Mouse (Mus musculus): ENCODE data around the gene Cdh11. TPM values are rescaled to one million over a fixed set of nuclear protein-coding genes. Genes with fewer than 3 reads are reported as not detected.
"Not testable (repeated sequence)": the region's sequence is repeated elsewhere in the genome, so short reads cannot be mapped to it uniquely, and the experiment has no call there.

Cdh11 gene
- polyA plus RNA-seq, 1 experiment from 2014 or later: 200 TPM

GRCm38 (mm10) chr8:102705376-102705905 lies 80.0 kb downstream of the Cdh11 start:
- Histone ChIP-seq H3K4me2 (no peak overlapping the region), H3K4me3 (replicated peaks) (no peak overlapping the region), H3K27me3 (no peaks in the 10 kb centered on the region), H3K9me3 (no peaks in the 10 kb centered on the region), H3K36me3 (peaks cover 54% of the 10 kb centered on the region), H3K9ac (replicated peaks) (no peak overlapping the region), H3K4me1 (replicated peaks) (peaks cover 4% of the 10 kb centered on the region), H3K27ac (no peak overlapping the region)
- ATAC-seq (ENCODE audit: insufficient number of reproducible peaks, insufficient read depth, low FRiP score, low TSS enrichment, low read depth): no peak
- WGBS: 65% methylated on average over 7 of the region's 7 CpGs

GRCm38 (mm10) chr8:102700245-102700644 lies 85.2 kb downstream of the Cdh11 start:
- H3K27me3 ChIP-seq: no peaks in the 10 kb centered on the region
- WGBS: 46% methylated on average over 1 of the region's 1 CpGs
- no peak for ATAC-seq (ENCODE audit: insufficient number of reproducible peaks, insufficient read depth, low FRiP score, low TSS enrichment, low read depth)

GRCm38 (mm10) chr8:102698232-102698837 lies 87.1 kb downstream of the Cdh11 start:
- no peaks in the 10 kb centered on the region for H3K27me3 ChIP-seq
- WGBS: 26% methylated on average over 11 of the region's 11 CpGs
- ATAC-seq (ENCODE audit: insufficient number of reproducible peaks, insufficient read depth, low FRiP score, low TSS enrichment, low read depth): no peak

More at GRCm38 (mm10) chr8:102700245-102700644, 85.2 kb downstream of the Cdh11 start:
- Histone ChIP-seq H3K4me3 (replicated peaks) (no peak overlapping the region), H3K36me3 (peaks cover 30% of the 10 kb centered on the region; the same call in 1 of the 2 replicates), H3K4me2 (no peak overlapping the region), H3K9ac (replicated peaks) (no peak overlapping the region), H3K4me1 (replicated peaks) (0 out of 2 replicates have a peak, but pooled peaks cover 7% of the 10 kb centered on the region), H3K9me3 (no peaks in the 10 kb centered on the region), H3K27ac (no peak overlapping the region)

GRCm38 (mm10) chr8:102693465-102693864 lies 92.0 kb downstream of the Cdh11 start:
- no peaks in the 10 kb centered on the region for H3K9me3 ChIP-seq
- no peak for ATAC-seq (ENCODE audit: insufficient number of reproducible peaks, insufficient read depth, low FRiP score, low TSS enrichment, low read depth)
- WGBS: 45% methylated on average over 1 of the region's 1 CpGs
- H3K36me3 ChIP-seq: peaks cover 19% of the 10 kb centered on the region
- no peaks in the 10 kb centered on the region for H3K27me3 ChIP-seq
- no peak overlapping the region for H3K4me3 ChIP-seq (replicated peaks)
- H3K4me2 ChIP-seq: no peak overlapping the region
- no peak overlapping the region for H3K9ac ChIP-seq (replicated peaks)
- no peak overlapping the region for H3K27ac ChIP-seq
- 0 out of 2 replicates have a peak, but pooled peaks cover 2% of the 10 kb centered on the region for H3K4me1 ChIP-seq (replicated peaks)

More at GRCm38 (mm10) chr8:102698232-102698837, 87.1 kb downstream of the Cdh11 start:
- Histone ChIP-seq H3K9me3 (no peaks in the 10 kb centered on the region), H3K4me2 (no peak overlapping the region), H3K9ac (replicated peaks) (no peak overlapping the region), H3K27ac (no peak overlapping the region), H3K4me1 (replicated peaks) (0 out of 2 replicates have a peak, but pooled peaks cover 7% of the 10 kb centered on the region), H3K36me3 (peaks cover 27% of the 10 kb centered on the region), H3K4me3 (replicated peaks) (no peak overlapping the region)

GRCm38 (mm10) chr8:102685491-102685890 lies 100.0 kb downstream of the Cdh11 start:
- not testable (repeated sequence) for ATAC-seq (ENCODE audit: insufficient number of reproducible peaks, insufficient read depth, low FRiP score, low TSS enrichment, low read depth)
- 88% methylated on average over 7 of the region's 7 CpGs for WGBS

GRCm38 (mm10) chr8:102685023-102685422 lies 100.4 kb downstream of the Cdh11 start:
- Histone ChIP-seq H3K4me3 (replicated peaks) (no peak overlapping the region), H3K9ac (replicated peaks) (no peak overlapping the region), H3K9me3 (no peaks in the 10 kb centered on the region), H3K4me1 (replicated peaks) (no peaks in the 10 kb centered on the region), H3K27ac (no peak overlapping the region), H3K4me2 (no peak overlapping the region), H3K36me3 (peaks cover 10% of the 10 kb centered on the region), H3K27me3 (no peaks in the 10 kb centered on the region)
- ATAC-seq (ENCODE audit: insufficient number of reproducible peaks, insufficient read depth, low FRiP score, low TSS enrichment, low read depth): no peak
- 70% methylated on average over 11 of the region's 11 CpGs for WGBS

More at GRCm38 (mm10) chr8:102685491-102685890, 100.0 kb downstream of the Cdh11 start:
- not testable (repeated sequence) for H3K4me1 ChIP-seq (replicated peaks); H3K9ac ChIP-seq (replicated peaks); H3K4me3 ChIP-seq (replicated peaks); H3K27ac ChIP-seq; H3K4me2 ChIP-seq; H3K36me3 ChIP-seq; H3K9me3 ChIP-seq; H3K27me3 ChIP-seq

- no peak overlapping the region for H3K27ac ChIP-seq
- H3K4me3 ChIP-seq (replicated peaks): no peak overlapping the region
- H3K4me1 ChIP-seq (replicated peaks): no peaks in the 10 kb centered on the region
- ATAC-seq (ENCODE audit: insufficient number of reproducible peaks, insufficient read depth, low FRiP score, low TSS enrichment, low read depth): no peak
- 94% methylated on average over 3 of the region's 3 CpGs for WGBS
- H3K4me2 ChIP-seq: no peak overlapping the region
- H3K9ac ChIP-seq (replicated peaks): no peak overlapping the region
- no peaks in the 10 kb centered on the region for H3K9me3 ChIP-seq
- H3K36me3 ChIP-seq: peaks cover 73% of the 10 kb centered on the region
- H3K27me3 ChIP-seq: no peaks in the 10 kb centered on the region
Observed at GRCm38 (mm10) chr8:102677148-102677547, 108.3 kb downstream of the Cdh11 start.

GRCm38 (mm10) chr8:102664561-102664960 lies 120.9 kb downstream of the Cdh11 start:
- H3K27ac ChIP-seq; H3K4me1 ChIP-seq (replicated peaks); ATAC-seq (ENCODE audit: insufficient number of reproducible peaks, insufficient read depth, low FRiP score, low TSS enrichment, low read depth); H3K4me3 ChIP-seq (replicated peaks); H3K9ac ChIP-seq (replicated peaks); H3K4me2 ChIP-seq; H3K27me3 ChIP-seq; H3K9me3 ChIP-seq: not testable (repeated sequence)
- 86% methylated on average over 5 of the region's 5 CpGs for WGBS
- peaks cover 74% of the 10 kb centered on the region for H3K36me3 ChIP-seq

GRCm38 (mm10) chr8:102656529-102656928 lies 128.9 kb downstream of the Cdh11 start:
- Histone ChIP-seq H3K4me1 (replicated peaks) (no peaks in the 10 kb centered on the region), H3K36me3 (peaks cover 89% of the 10 kb centered on the region), H3K27me3 (no peaks in the 10 kb centered on the region), H3K4me3 (replicated peaks) (no peak overlapping the region), H3K27ac (no peak overlapping the region), H3K9me3 (no peaks in the 10 kb centered on the region), H3K4me2 (no peak overlapping the region), H3K9ac (replicated peaks) (no peak overlapping the region)
- 88% methylated on average over 2 of the region's 2 CpGs for WGBS
- no peak for ATAC-seq (ENCODE audit: insufficient number of reproducible peaks, insufficient read depth, low FRiP score, low TSS enrichment, low read depth)

- peaks cover 85% of the 10 kb centered on the region for H3K36me3 ChIP-seq
- no peaks in the 10 kb centered on the region for H3K9me3 ChIP-seq
Observed at GRCm38 (mm10) chr8:102651964-102652363, 133.5 kb downstream of the Cdh11 start.

GRCm38 (mm10) chr8:102627151-102627550 lies 158.3 kb downstream of the Cdh11 start:
- Histone ChIP-seq H3K4me3 (replicated peaks) (no peak overlapping the region), H3K27ac (no peak overlapping the region), H3K9ac (replicated peaks) (no peak overlapping the region), H3K4me2 (no peak overlapping the region), H3K36me3 (peaks cover 3% of the 10 kb centered on the region; the same call in 1 of the 2 replicates), H3K4me1 (replicated peaks) (no peaks in the 10 kb centered on the region), H3K9me3 (no peaks in the 10 kb centered on the region), H3K27me3 (no peaks in the 10 kb centered on the region)
- 89% methylated on average over 3 of the region's 3 CpGs for WGBS
- ATAC-seq (ENCODE audit: insufficient number of reproducible peaks, insufficient read depth, low FRiP score, low TSS enrichment, low read depth): no peak

More at GRCm38 (mm10) chr8:102651964-102652363, 133.5 kb downstream of the Cdh11 start:
- Histone ChIP-seq H3K9ac (replicated peaks) (no peak overlapping the region), H3K4me2 (no peak overlapping the region), H3K27me3 (no peaks in the 10 kb centered on the region), H3K4me3 (replicated peaks) (no peak overlapping the region), H3K27ac (no peak overlapping the region), H3K4me1 (replicated peaks) (no peaks in the 10 kb centered on the region)
- 88% methylated on average over 4 of the region's 4 CpGs for WGBS
- no peak for ATAC-seq (ENCODE audit: insufficient number of reproducible peaks, insufficient read depth, low FRiP score, low TSS enrichment, low read depth)
